Mouse (Mus musculus): ENCODE measurements around the gene Fnip2.
"Not testable (repeated sequence)": the region's sequence is repeated elsewhere in the genome, so short reads cannot be mapped to it uniquely, and the experiment has no call there.

Gene Fnip2

GRCm38 (mm10) chr3:79474911-79475310 is 92.7 kb downstream of the Fnip2 start:
- DNase-seq: no peak

DNA sequence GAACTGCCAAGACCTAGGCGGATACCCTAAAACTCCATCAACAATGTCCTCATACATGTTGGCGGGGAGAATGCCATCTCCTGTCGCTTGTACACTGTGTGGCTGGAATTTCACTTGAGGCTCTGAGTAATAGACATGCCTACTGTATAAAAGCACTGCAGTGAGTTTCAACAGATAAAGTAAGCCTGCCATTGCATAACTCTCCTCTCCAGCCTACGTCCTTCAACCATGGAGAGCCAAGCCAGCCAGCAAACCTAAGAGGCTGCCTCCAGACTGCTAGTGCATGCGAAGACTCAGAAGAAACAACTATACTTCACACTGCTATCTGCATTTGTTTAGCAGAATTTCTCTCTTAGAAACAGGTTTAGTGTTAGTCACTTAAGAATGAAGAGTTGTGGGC is 95.2 kb downstream of the Fnip2 start:
- no peak for DNase-seq

- no peak for DNase-seq
These were observed 98.2 kb downstream of the Fnip2 start for GRCm38 (mm10) chr3:79469440-79469839.

DNA sequence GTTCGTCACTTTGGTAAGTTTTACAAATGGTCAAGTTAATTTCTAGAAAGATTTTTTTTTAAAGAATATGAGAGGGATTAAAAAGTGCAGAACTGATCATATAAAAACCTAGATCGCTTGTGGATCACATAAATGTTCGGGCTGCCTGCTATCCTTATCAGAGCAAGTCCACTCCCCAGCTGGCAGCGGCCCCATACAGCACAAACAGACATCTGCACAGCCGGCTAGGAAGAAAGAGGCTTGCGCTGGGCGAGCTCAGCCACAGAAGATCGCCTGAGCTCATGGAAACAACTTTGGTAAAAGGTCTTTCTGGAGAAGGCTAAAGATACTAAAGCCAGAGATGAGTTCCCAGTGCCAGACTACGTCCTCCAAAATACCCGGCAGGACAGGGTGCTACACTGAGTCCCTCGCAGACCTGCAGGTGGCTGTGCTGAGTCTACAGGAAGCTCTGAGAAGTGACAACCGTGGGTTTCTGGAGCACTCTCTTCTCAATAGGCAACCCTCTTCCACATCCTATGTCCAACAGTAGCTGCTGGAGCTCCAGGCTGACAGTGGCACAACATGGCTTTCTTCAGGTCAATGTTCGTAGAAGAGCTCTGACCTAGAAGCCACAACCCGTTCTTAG is 108.8 kb downstream of the Fnip2 start:
- no peak for DNase-seq

GRCm38 (mm10) chr3:79455761-79456160 is 111.8 kb downstream of the Fnip2 start:
- no peak for DNase-seq

DNA sequence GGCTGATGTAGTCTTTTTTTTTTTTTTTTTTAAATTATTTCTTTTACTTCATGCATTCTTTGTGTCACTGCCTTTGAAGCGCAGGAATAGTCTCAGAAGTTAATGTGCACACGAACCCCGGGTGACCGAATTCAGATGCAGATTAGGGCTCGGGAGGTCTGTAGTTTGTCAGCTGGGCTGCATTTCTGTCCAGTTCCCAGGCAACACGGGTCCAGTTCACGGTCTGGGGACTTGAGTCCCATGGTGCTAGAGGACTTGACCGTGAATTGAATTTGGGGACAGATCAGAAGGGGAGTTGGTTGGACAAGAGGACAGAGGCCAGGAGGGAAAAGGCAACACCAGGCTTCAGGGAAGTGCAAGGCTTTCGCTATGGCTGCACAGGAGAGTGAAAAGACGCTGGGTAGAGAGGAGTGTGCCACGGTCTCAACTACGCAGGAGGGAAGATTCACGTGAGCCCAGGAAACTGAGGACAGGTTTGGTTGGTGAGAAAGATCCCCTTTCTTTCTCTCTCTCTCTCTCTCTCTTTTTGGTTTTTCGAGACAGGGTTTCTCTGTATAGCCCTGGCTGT is 114.8 kb downstream of the Fnip2 start:
- no peak for DNase-seq

DNA sequence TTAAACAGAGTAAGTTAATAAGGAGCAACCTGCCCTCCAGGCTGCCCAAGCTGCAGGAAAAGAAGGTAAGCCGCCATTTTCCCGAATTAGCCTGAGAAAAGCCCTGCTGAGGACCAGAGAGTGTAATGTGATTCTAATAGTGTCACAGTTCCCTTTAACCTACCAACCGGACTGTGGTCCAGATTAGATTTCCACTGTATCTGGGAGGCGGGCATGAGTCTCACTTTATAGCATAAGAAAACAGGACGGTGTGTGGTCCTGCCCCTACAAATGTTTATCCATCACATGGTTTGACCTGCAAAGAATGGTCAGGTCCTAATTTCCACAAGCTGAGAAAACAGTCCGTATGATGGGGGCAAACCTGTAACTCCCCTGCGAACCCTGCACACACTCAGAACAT is 118.2 kb downstream of the Fnip2 start:
- no peak for DNase-seq

DNA sequence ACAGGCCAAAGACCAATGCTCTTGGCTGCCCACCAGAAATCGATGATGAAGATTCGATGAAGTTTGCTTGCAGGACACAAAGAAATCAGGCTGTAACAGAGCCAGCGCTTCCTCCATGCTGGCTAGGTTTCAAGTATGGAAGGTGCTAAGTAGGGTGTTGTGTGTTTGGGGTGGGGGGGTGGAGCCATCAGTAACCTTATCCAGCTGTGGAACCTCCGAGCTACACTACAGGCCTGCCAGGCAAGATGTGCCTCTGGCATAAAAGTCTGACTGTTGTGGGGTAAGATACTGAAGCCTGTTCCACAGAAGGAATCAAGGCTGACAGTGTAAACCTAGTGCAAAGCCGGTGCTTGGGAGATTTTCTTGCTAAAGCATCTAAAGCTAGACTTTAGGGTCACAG is 119.2 kb downstream of the Fnip2 start:
- DNase-seq: no peak

GRCm38 (mm10) chr3:79446648-79447047 is 120.9 kb downstream of the Fnip2 start:
- not testable (repeated sequence) for DNase-seq

DNA sequence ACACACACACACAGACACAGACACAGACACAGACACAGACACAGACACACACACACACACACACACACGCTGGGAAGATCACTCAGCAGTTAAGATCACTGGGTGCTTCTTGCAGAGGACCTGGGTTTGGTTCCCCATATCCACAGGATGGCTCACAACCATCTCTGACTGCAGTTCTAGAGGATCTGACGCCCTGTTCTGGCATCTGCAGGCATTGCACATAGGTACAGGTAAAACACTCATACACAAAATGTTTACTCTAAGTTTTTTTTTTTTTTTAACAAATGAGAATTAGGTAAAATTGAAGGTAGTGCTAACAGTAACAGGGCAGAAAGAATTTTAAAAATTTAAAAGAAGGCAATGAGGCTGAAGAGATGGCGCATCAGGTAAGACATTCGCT is 121.5 kb downstream of the Fnip2 start:
- DNase-seq: no peak

GRCm38 (mm10) chr3:79445041-79445440 is 122.6 kb downstream of the Fnip2 start:
- DNase-seq: no peak

DNA sequence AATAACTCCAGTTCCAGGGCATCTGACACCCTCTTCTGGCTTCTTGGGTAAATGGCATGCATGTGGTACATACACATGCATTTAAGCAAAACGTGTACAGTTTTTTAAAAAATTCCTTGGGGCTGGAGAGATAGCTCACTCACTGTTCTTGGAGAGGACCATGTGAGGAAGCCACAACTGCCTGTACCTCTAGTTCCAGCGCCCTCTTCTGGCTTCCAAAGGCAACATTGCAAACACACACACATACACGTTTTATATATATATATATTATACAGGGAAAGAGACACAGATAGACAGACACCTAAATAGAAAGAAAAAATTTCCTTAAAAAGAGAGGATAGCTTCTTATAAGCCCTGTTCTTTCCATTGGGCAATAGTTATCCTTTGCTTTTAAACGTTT is 123.7 kb downstream of the Fnip2 start:
- DNase-seq: no peak

- peak; percentile 57 to 62 for DNase-seq
These were observed 126.6 kb downstream of the Fnip2 start for GRCm38 (mm10) chr3:79440976-79441491.

- DNase-seq: no peak
These were observed 129.3 kb downstream of the Fnip2 start for GRCm38 (mm10) chr3:79438276-79438675.

DNA sequence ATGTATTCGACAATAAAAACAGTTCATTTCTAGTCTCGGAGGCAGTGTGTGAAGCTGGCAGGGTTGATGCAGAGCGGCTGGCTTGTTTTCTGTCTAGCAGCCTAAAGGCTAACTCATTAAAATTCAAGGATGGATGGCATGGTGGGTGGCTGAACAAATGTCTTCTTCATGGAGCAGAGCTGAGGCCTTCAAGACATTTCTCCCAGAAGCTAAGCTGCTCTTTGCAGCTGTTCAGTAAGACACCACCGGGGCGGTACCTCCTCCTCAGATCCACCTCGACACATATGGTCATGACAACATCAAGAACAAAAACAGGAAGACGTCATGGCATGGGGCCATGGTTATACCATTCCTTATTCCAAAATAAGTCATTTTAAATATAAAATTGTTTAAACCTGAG is 131.4 kb downstream of the Fnip2 start:
- DNase-seq: no peak

DNA sequence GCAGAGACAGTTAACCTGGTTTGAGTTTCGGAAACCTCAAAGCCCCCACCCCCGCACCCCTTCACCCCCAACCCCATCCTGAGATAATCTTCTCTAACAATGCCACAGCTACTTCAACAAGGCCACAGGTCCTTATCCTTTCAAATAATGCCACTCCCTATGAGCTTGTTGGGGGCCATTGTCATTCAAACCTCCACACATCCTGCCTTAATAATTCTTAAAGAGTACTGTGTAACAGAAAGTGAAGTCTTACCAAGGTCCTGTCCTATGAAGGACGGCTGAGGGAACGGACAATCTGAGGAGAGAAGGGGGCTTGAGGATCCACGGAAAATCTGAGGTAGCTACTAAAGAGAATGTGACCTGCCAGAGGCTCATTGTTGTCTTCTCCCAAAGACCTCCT is 132.6 kb downstream of the Fnip2 start:
- DNase-seq: no peak

DNA sequence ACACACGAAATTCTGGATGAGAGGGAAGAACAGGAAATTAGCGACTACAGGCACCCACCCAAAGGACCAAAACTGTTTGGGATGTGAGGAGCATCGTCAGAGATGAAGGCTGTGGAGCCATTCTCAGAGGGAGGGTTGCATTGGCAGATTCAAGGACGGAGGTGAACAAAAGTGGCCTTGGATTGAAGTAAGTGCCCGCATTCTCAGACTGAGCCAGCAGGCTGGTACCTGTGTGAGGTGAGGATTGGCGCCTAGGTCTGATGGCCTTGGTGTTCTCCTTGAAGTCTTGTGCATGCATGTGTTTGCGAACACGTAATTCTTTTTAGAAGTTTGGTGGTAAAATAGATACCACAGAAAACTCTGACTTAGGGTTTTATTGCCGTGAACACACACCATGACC is 133.2 kb downstream of the Fnip2 start:
- no peak for DNase-seq

DNA sequence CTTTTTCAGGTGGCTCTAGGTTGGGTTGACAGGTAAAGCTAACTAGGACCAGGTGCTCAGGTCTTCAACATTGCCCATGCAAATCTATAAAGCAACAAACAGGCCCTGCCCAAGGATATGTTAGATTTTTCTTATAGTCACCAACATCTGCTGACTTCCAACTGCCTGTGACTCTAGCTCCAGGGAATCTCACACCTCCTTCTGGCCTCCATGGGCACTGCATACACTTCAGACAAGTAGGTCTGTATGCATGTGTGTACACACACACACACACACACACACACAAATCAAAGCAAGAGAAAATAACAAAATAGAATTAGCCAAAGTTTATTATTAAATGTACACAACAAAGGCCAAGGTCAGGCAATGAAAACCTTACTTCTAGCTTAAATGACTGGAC is 134.0 kb downstream of the Fnip2 start:
- DNase-seq: peak; percentile 40 to 60

DNA sequence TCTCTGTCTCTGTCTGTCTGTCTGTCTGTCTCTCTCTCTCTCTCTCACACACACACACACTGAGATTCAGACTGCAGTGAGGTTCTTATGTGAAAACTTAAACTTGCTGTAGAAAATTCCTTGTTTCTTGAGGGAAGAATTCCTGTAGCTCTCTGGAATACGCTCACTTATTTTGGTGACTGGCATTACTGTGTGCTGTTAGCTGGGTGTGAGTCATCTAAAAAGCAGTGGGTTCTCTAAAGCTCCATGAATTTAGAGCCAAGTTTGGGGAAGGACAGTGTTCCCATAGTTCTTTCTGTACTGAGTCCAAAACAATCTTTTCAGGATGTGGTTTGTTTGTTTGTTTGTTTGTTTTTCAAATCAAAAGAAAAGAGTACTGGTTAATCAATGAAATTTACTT is 142.2 kb downstream of the Fnip2 start:
- DNase-seq: no peak

DNA sequence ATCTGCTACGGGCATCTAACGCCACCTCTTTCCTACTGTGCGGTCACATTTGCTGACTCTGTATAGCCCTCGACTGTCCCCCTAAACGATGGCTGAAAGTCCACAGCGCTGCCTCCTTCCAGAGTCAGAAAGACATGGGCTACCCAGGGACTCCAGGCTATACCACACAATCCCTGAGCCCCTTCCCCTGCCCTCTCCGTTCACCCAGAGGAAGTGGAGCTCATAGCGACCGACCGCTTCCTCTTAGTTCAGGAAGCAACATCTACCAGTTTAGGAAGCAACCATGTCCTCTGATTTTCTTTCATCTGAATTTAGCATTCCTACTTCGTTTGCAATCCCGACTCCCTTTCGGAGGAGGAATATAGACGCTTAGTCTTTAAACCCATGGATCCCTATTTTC is 148.7 kb downstream of the Fnip2 start:
- DNase-seq: no peak

DNA sequence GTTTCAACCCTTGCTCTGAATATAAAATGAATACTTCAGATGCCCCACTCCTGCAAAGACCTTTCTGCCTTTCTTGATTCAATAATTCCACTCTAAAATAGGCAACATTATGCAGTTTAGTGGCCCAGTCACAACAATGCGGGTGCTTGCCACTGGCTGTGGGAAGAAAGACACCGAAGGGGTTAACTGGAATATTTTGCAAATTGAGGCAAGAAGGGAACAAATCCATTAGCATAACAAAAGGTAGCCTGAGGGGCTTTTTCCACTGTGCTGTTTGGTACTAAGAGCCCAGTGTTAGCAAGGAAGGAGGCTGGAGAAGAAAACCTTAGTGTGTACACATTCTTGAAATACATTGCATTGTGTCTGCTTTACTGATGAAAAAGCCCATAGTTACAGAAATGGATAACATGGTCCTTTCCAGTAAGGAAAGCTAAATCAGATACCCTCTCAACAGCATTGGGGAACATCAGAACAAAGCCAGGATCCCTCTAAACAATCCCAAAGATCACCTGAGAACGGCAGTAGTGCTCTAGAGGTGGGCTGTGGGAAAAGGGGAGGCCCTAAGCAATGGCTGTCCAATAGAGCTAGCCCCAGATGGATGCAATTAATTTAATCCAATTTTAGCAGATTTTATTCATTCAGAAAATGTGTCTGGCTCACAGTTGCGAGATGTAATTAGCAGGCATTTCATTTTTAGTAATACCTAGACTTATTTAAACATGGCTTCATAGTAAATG is 150.5 kb downstream of the Fnip2 start:
- no peak for DNase-seq

DNA sequence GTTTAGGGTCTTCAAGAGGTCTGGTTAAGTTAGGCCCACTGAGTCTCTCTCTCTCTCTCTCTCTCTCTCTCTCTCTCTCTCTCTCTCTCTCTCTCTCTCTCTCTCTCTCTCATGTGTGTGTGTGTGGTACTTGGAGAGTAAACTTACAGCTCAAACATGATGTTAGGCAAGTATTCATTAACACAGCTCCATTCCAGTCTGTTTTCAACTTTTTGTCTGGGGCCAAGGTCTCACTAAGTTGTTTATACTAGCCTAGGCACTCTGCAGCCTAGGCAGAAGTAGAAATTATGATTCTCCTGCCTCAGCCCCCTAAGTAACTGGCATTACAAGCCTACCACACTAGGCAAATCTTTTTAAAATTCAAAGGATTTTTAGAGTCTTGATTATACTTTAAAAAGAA is 151.7 kb downstream of the Fnip2 start:
- no peak for DNase-seq

- DNase-seq: no peak
These were observed 152.5 kb downstream of the Fnip2 start for GRCm38 (mm10) chr3:79415081-79415480.

DNA sequence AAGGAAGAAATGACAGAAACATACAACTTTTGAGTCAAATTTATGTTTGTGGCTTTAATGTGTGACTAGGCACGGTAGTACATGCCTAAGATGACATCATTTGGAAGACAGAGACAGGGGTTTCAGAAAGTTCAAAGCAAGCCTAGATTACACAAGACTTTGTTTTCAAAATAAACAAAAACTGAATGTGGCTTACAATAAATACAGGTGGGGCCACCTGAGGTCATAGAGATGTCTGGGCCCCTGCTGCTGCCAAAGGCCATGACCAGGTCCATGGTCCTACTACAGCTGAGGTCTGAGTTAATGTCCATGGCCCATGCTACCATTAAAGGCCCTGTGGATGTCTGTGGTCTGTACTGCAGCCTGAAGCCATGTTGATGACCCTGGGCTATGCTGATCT is 154.1 kb downstream of the Fnip2 start:
- no peak for DNase-seq
